Mouse (Mus musculus) intestine, embryonic 14.5 days (tissue): Measurements from ENCODE around the gene Arfgef2. TPM values are rescaled to one million over a fixed set of nuclear protein-coding genes. Genes with fewer than 3 reads are reported as not detected.

ENCODE experiments used
- ATAC-seq: fragments of 200-750 bp; cut with Nextera tagmentation; replicated peaks from 2 replicates; pipeline ENCODE4 v1.8.0; 2017; ENCODE audit warnings: low read depth, moderate number of reproducible peaks, moderate TSS enrichment, moderate library complexity; ENCODE audit not compliant: low FRiP score, low TSS enrichment
- DNase-seq: peaks from one replicate; pipeline ENCODE4 v3.0.0-alpha.2; 2018; ENCODE audit warnings: low spot score
- H3K27ac ChIP-seq: fragments of 300-500 bp; sonication (generic); 2 replicates; pipeline ENCODE4 v1.5.1; 2014; ENCODE audit warnings: low read depth, mild to moderate bottlenecking, control low read depth
- H3K27me3 ChIP-seq: fragments of 300-500 bp; sonication (generic); replicated peaks from 2 replicates; pipeline ENCODE4 v1.6.1; 2014; ENCODE audit warnings: low read length, control low read depth; ENCODE audit not compliant: control insufficient read depth, insufficient read depth
- H3K36me3 ChIP-seq: fragments of 300-500 bp; sonication (generic); 2 replicates; pipeline ENCODE4 v1.6.1; 2014; ENCODE audit warnings: low read length, control low read depth; ENCODE audit not compliant: control insufficient read depth, insufficient read depth
- H3K4me1 ChIP-seq: fragments of 300-500 bp; sonication (generic); replicated peaks from 2 replicates; pipeline ENCODE4 v1.6.1; 2014; ENCODE audit warnings: low read length, control low read depth, mixed read lengths; ENCODE audit not compliant: control insufficient read depth, insufficient read depth
- H3K4me2 ChIP-seq: fragments of 300-500 bp; sonication (generic); 2 replicates; pipeline ENCODE4 v1.6.1; 2014; ENCODE audit warnings: low read length
- H3K4me3 ChIP-seq: fragments of 300-500 bp; sonication (generic); 2 replicates; pipeline ENCODE4 v1.5.1; 2014; ENCODE audit warnings: low read depth, low read length, control low read depth, mixed read lengths
- H3K9ac ChIP-seq: fragments of 300-500 bp; sonication (generic); 2 replicates; pipeline ENCODE4 v1.6.1; 2014; ENCODE audit warnings: mild to moderate bottlenecking, low read length
- H3K9me3 ChIP-seq: fragments of 300-500 bp; sonication (generic); 2 replicates; pipeline ENCODE4 v1.6.1; 2016; ENCODE audit warnings: low read length, control low read depth; ENCODE audit not compliant: control insufficient read depth
- WGBS: fragments of 180-500 bp; shearing (Covaris S2); extraction: QIAGEN DNeasy Blood & Tissue Kit; methylation state at CpG from one replicate; pipeline ENCODE4 v1.1.7; 2014; 5-methylcytosine and 5-hydroxymethylcytosine counted together
- polyA plus RNA-seq: library from polyadenylated mRNA; unstranded; fragments of >200 nt; fragmentation: Nextera tagmentation; extraction: Ambion mirVana; gene quantifications from 2 replicates; pipeline ENCODE4 v1.2.1, GENCODE M21; 2014

The Arfgef2 gene
- polyA plus RNA-seq, 1 experiment from 2014 or later: 9.3 TPM

DNA sequence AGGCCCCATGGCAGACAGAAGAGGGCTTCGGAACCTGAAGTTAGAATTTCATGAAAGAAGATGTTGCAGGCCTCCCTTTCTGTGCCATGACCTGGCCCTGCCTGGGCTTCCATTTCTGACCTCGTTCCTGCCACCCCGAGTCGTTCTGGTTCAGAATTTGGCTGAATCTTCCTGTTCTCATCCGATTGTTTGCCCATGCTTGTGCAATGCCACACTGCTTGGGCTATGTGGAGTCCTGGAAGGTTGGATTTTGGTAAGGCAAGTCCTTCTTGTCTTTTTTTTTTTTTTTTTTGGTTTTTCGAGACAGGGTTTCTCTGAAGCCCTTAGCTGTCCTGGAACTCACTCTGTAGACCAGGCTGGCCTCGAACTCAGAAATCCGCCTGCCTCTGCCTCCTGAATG, 50.4 kb downstream of the Arfgef2 start:
- no peaks in the 10 kb centered on the region for H3K27me3 ChIP-seq

GRCm38 (mm10) chr2:166856366-166856765, 51.0 kb downstream of the Arfgef2 start:
- Histone ChIP-seq H3K4me3 (no peak overlapping the region), H3K9ac (no peak overlapping the region), H3K4me1 (no peaks in the 10 kb centered on the region), H3K27ac (no peak overlapping the region), H3K36me3 (peaks cover 73% of the 10 kb centered on the region), H3K27me3 (no peaks in the 10 kb centered on the region), H3K9me3 (0 out of 2 replicates have a peak, but pooled peaks cover 3% of the 10 kb centered on the region), H3K4me2 (no peak overlapping the region)
- ATAC-seq (no peak), DNase-seq (no peak)
- WGBS: 87% methylated on average over 6 of the region's 6 CpGs

More for the DNA sequence above, 50.4 kb downstream of the Arfgef2 start:
- WGBS: 93% methylated on average over 8 of the region's 8 CpGs
- H3K4me1 ChIP-seq: no peaks in the 10 kb centered on the region
- H3K9me3 ChIP-seq: 0 out of 2 replicates have a peak, but pooled peaks cover 3% of the 10 kb centered on the region
- ATAC-seq (no peak), DNase-seq (no peak)
- H3K4me3 ChIP-seq: no peak overlapping the region
- no peak overlapping the region for H3K9ac ChIP-seq
- H3K36me3 ChIP-seq: peaks cover 76% of the 10 kb centered on the region
- no peak overlapping the region for H3K27ac ChIP-seq
- no peak overlapping the region for H3K4me2 ChIP-seq

- ATAC-seq: no peak
- no peak overlapping the region for H3K9ac ChIP-seq
- no peak for DNase-seq
- H3K9me3 ChIP-seq: 0 out of 2 replicates have a peak, but pooled peaks cover 2% of the 10 kb centered on the region
- no peaks in the 10 kb centered on the region for H3K4me1 ChIP-seq
- H3K36me3 ChIP-seq: peaks cover 73% of the 10 kb centered on the region
- H3K27me3 ChIP-seq: no peaks in the 10 kb centered on the region
- WGBS: 85% methylated on average over 2 of the region's 2 CpGs
- no peak overlapping the region for H3K4me2 ChIP-seq
- H3K4me3 ChIP-seq: no peak overlapping the region
- H3K27ac ChIP-seq: no peak overlapping the region
These were observed 51.7 kb downstream of the Arfgef2 start for GRCm38 (mm10) chr2:166857118-166857517.

GRCm38 (mm10) chr2:166859214-166859613, 53.8 kb downstream of the Arfgef2 start:
- DNase-seq (no peak), ATAC-seq (no peak)

GRCm38 (mm10) chr2:166862505-166862904, 57.1 kb downstream of the Arfgef2 start:
- DNase-seq: no peak
- Histone ChIP-seq H3K9me3 (no peaks in the 10 kb centered on the region), H3K4me3 (no peak overlapping the region), H3K36me3 (peaks cover 82% of the 10 kb centered on the region), H3K9ac (no peak overlapping the region), H3K27ac (no peak overlapping the region), H3K4me2 (no peak overlapping the region), H3K4me1 (no peaks in the 10 kb centered on the region), H3K27me3 (no peaks in the 10 kb centered on the region)
- no peak for ATAC-seq
- 74% methylated on average over 3 of the region's 3 CpGs for WGBS

More at GRCm38 (mm10) chr2:166859214-166859613, 53.8 kb downstream of the Arfgef2 start:
- H3K36me3 ChIP-seq: peaks cover 71% of the 10 kb centered on the region
- H3K9ac ChIP-seq: no peak overlapping the region
- H3K27me3 ChIP-seq: no peaks in the 10 kb centered on the region
- 86% methylated on average over 7 of the region's 7 CpGs for WGBS
- no peak overlapping the region for H3K27ac ChIP-seq
- H3K4me2 ChIP-seq: no peak overlapping the region
- no peaks in the 10 kb centered on the region for H3K9me3 ChIP-seq
- H3K4me1 ChIP-seq: no peaks in the 10 kb centered on the region
- no peak overlapping the region for H3K4me3 ChIP-seq

DNA sequence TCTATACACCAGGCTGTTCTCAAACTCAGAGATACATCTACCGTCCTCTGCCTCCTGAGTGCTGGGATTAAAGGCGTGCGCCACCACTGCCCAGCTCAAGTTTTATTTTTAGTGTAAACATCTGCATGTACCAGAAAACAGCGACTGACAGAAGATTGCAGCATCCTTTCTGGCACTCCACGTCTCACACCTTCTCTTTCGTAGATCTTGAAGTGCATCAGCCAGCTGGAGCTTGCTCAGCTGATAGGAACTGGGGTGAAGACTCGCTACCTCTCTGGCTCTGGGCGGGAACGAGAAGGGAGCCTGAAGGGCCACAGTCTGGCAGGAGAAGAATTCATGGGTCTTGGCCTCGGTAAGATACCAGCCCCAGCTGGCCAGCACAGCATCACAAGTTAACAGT, 60.1 kb downstream of the Arfgef2 start:
- Histone ChIP-seq H3K9ac (no peak overlapping the region), H3K4me2 (no peak overlapping the region), H3K27ac (no peak overlapping the region), H3K4me3 (no peak overlapping the region), H3K9me3 (no peaks in the 10 kb centered on the region), H3K4me1 (no peaks in the 10 kb centered on the region), H3K27me3 (no peaks in the 10 kb centered on the region), H3K36me3 (peaks cover 85% of the 10 kb centered on the region)
- WGBS: 86% methylated on average over 10 of the region's 10 CpGs
- ATAC-seq: no peak
- DNase-seq: no peak

GRCm38 (mm10) chr2:166870271-166870865, 65.0 kb downstream of the Arfgef2 start:
- Histone ChIP-seq H3K4me1 (no peaks in the 10 kb centered on the region), H3K27ac (no peak overlapping the region), H3K9me3 (no peaks in the 10 kb centered on the region), H3K27me3 (no peaks in the 10 kb centered on the region), H3K9ac (no peak overlapping the region), H3K36me3 (peaks cover 75% of the 10 kb centered on the region), H3K4me3 (no peak overlapping the region), H3K4me2 (no peak overlapping the region)
- no peak for DNase-seq
- ATAC-seq: no peak
- WGBS: 79% methylated on average over 20 of the region's 20 CpGs

- H3K9ac ChIP-seq: no peak overlapping the region
These were observed 65.5 kb downstream of the Arfgef2 start for GRCm38 (mm10) chr2:166870899-166871298.

DNA sequence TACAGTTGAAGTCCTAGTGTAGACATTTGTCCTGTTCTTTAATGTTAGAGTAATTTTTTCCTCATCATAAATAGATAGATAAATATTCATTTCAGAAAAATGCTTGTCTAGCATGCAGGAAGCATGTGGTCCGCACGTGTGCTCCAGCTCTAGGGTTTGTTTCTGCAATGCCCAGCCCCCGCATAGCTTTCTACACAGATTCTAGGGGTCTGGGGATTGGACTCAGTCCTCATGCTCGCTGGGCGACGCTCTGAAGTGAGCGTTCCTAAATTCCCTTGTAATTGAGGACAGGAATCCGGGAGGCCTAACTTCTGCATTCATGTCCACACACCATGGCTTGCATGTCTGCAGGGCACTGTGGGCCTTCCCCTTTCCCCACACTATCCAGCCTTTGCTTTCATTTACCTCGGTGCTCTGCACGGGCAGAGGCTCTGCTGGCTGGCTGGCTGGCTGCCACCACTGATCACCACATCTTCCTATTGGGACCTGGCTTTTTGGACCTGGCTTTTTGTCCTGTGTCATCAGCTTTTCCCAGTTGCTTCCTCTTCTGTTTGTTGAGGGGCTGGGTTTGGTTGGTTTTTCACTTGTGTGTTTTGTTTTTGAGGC, 69.4 kb downstream of the Arfgef2 start:
- H3K9me3 ChIP-seq: no peaks in the 10 kb centered on the region
- H3K27me3 ChIP-seq: no peaks in the 10 kb centered on the region
- ATAC-seq (no peak), DNase-seq (no peak)
- no peak overlapping the region for H3K9ac ChIP-seq
- H3K4me1 ChIP-seq: no peaks in the 10 kb centered on the region
- H3K27ac ChIP-seq: no peak overlapping the region
- WGBS: 84% methylated on average over 10 of the region's 10 CpGs
- peaks cover 62% of the 10 kb centered on the region for H3K36me3 ChIP-seq
- H3K4me3 ChIP-seq: no peak overlapping the region
- no peak overlapping the region for H3K4me2 ChIP-seq

More at GRCm38 (mm10) chr2:166870899-166871298, 65.5 kb downstream of the Arfgef2 start:
- H3K4me3 ChIP-seq: no peak overlapping the region
- peaks cover 72% of the 10 kb centered on the region for H3K36me3 ChIP-seq
- no peak overlapping the region for H3K4me2 ChIP-seq
- DNase-seq (no peak), ATAC-seq (no peak)
- no peaks in the 10 kb centered on the region for H3K9me3 ChIP-seq
- no peak overlapping the region for H3K27ac ChIP-seq
- H3K4me1 ChIP-seq: no peaks in the 10 kb centered on the region
- 80% methylated on average over 10 of the region's 10 CpGs for WGBS
- no peaks in the 10 kb centered on the region for H3K27me3 ChIP-seq
